Mouse (Mus musculus): Measurements from ENCODE around the gene Fam53b.

- TF ChIP-seq CTCF (IDR thresholded peaks at IDR 0.05; ENCODE audit: control insufficient read depth, insufficient read depth, low read length) (no peak), POLR2A (IDR thresholded peaks at IDR 0.05; ENCODE audit: borderline replicate concordance, control insufficient read depth, low read depth, low read length) (no peak)
These were observed 131.9 kb downstream of the Fam53b start for GRCm38 (mm10) chr7:132681831-132682230.
